Mouse (Mus musculus) megakaryocyte, embryonic 14.5 days (primary cell): Measurements from ENCODE around the gene Sorbs1. TPM values are rescaled to one million over a fixed set of nuclear protein-coding genes. Genes with fewer than 3 reads are reported as not detected.

ENCODE experiments used
- H3K27me3 ChIP-seq: replicated peaks from 2 replicates; pipeline ENCODE3; 2012; ENCODE audit warnings: inconsistent platforms
- H3K36me3 ChIP-seq: replicated peaks from 2 replicates; pipeline ENCODE3; 2012; ENCODE audit warnings: low read length, inconsistent platforms, mixed read lengths
- H3K4me1 ChIP-seq: 2 replicates; pipeline ENCODE4 v1.6.1; 2012; ENCODE audit warnings: inconsistent platforms
- H3K4me3 ChIP-seq: replicated peaks from 2 replicates; pipeline ENCODE3; 2012; ENCODE audit warnings: moderate library complexity, mild to moderate bottlenecking, inconsistent platforms
- H3K9me3 ChIP-seq: 2 replicates; pipeline ENCODE4 v1.6.1; 2012; ENCODE audit warnings: inconsistent platforms
- FLI1 ChIP-seq: IDR thresholded peaks from 2 replicates; pipeline ENCODE4 v1.6.1; 2012; ENCODE audit warnings: low read length, inconsistent platforms, mixed read lengths
- GATA1 ChIP-seq: IDR thresholded peaks from 3 replicates; pipeline ENCODE4 v1.6.1; 2012; ENCODE audit warnings: mixed read lengths, low read length, inconsistent platforms, borderline replicate concordance
- polyA plus RNA-seq: library from polyadenylated mRNA; stranded (reverse); fragments of >175 nt; gene quantifications from 2 replicates; pipeline ENCODE4 v1.2.3, GENCODE M21; 2012; ENCODE audit warnings: low replicate concordance; ENCODE audit not compliant: insufficient read depth

Gene Sorbs1
- polyA plus RNA-seq, 1 experiment, result 2.7 TPM

- H3K4me3 ChIP-seq, result no peak overlapping the region
- TF ChIP-seq FLI1, result no peak
- TF ChIP-seq GATA1, result no peak
- H3K36me3 ChIP-seq, result no peaks in the 10 kb centered on the region
- no peaks in the 10 kb centered on the region for H3K9me3 ChIP-seq
- H3K4me1 ChIP-seq, result peaks cover 6% of the 10 kb centered on the region; the same call in 1 of the 2 replicates
- H3K27me3 ChIP-seq, result peaks cover 14% of the 10 kb centered on the region
Observed at GRCm38 (mm10) chr19:40290099-40290724, 223.4 kb downstream of the Sorbs1 start.

GRCm38 (mm10) chr19:40288415-40288814, 225.2 kb downstream of the Sorbs1 start:
- Histone ChIP-seq H3K9me3 (no peaks in the 10 kb centered on the region), H3K36me3 (no peaks in the 10 kb centered on the region), H3K4me3 (no peak overlapping the region), H3K27me3 (peaks cover 7% of the 10 kb centered on the region), H3K4me1 (peaks cover 6% of the 10 kb centered on the region; the same call in 1 of the 2 replicates)
- TF ChIP-seq FLI1, result no peak
- no peak for TF ChIP-seq GATA1

- peaks cover 2% of the 10 kb centered on the region for H3K27me3 ChIP-seq
Observed at GRCm38 (mm10) chr19:40284704-40285103, 228.9 kb downstream of the Sorbs1 start.

GRCm38 (mm10) chr19:40283415-40283814, 230.2 kb downstream of the Sorbs1 start:
- TF ChIP-seq FLI1 (no peak), GATA1 (no peak)
- peaks cover 2% of the 10 kb centered on the region for H3K27me3 ChIP-seq
- H3K9me3 ChIP-seq, result peaks cover 17% of the 10 kb centered on the region
- H3K36me3 ChIP-seq, result no peaks in the 10 kb centered on the region
- H3K4me1 ChIP-seq, result peaks cover 13% of the 10 kb centered on the region
- no peak overlapping the region for H3K4me3 ChIP-seq

More at GRCm38 (mm10) chr19:40284704-40285103, 228.9 kb downstream of the Sorbs1 start:
- TF ChIP-seq GATA1 (no peak), FLI1 (no peak)
- H3K9me3 ChIP-seq, result peaks cover 17% of the 10 kb centered on the region
- no peak overlapping the region for H3K4me3 ChIP-seq
- H3K4me1 ChIP-seq, result peaks cover 9% of the 10 kb centered on the region; the same call in 1 of the 2 replicates
- no peaks in the 10 kb centered on the region for H3K36me3 ChIP-seq

- TF ChIP-seq FLI1, result no peak
- TF ChIP-seq GATA1, result no peak
- Histone ChIP-seq H3K9me3 (peaks cover 34% of the 10 kb centered on the region), H3K4me3 (peak overlapping the region; percentile 25), H3K36me3 (no peaks in the 10 kb centered on the region), H3K4me1 (peaks cover 27% of the 10 kb centered on the region), H3K27me3 (peaks cover 7% of the 10 kb centered on the region)
Observed at GRCm38 (mm10) chr19:40278372-40279023, 235.1 kb downstream of the Sorbs1 start.

GRCm38 (mm10) chr19:40277494-40277893, 236.1 kb downstream of the Sorbs1 start:
- H3K27me3 ChIP-seq, result peaks cover 11% of the 10 kb centered on the region
- H3K9me3 ChIP-seq, result peaks cover 34% of the 10 kb centered on the region
- no peak overlapping the region for H3K4me3 ChIP-seq
- TF ChIP-seq FLI1 (no peak), GATA1 (no peak)
- H3K4me1 ChIP-seq, result peaks cover 27% of the 10 kb centered on the region
- H3K36me3 ChIP-seq, result no peaks in the 10 kb centered on the region

GRCm38 (mm10) chr19:40275401-40276188, 238.0 kb downstream of the Sorbs1 start:
- no peak overlapping the region for H3K4me3 ChIP-seq
- H3K9me3 ChIP-seq, result peaks cover 18% of the 10 kb centered on the region
- no peaks in the 10 kb centered on the region for H3K36me3 ChIP-seq
- peaks cover 38% of the 10 kb centered on the region for H3K4me1 ChIP-seq
- TF ChIP-seq GATA1, result no peak
- no peak for TF ChIP-seq FLI1
- H3K27me3 ChIP-seq, result peaks cover 21% of the 10 kb centered on the region

- TF ChIP-seq FLI1 (no peak), GATA1 (no peak)
Observed at GRCm38 (mm10) chr19:40272674-40273073, 240.9 kb downstream of the Sorbs1 start.

GRCm38 (mm10) chr19:40271308-40271892, 242.2 kb downstream of the Sorbs1 start, which contains the start of gene Pdlim1:
Pdlim1 (minus strand) TSS chr19:40271842.
- Histone ChIP-seq H3K9me3 (peaks cover 9% of the 10 kb centered on the region), H3K4me3 (peak within 1 kb of the TSS; percentile 97), H3K36me3 (peaks cover 8% of the 10 kb centered on the region), H3K27me3 (peaks cover 21% of the 10 kb centered on the region), H3K4me1 (peaks cover 45% of the 10 kb centered on the region)
- TF ChIP-seq FLI1, result no peak
- TF ChIP-seq GATA1, result no peak

More at GRCm38 (mm10) chr19:40272674-40273073, 240.9 kb downstream of the Sorbs1 start:
- Histone ChIP-seq H3K4me1 (peaks cover 40% of the 10 kb centered on the region), H3K9me3 (peaks cover 18% of the 10 kb centered on the region), H3K4me3 (no peak overlapping the region), H3K27me3 (peaks cover 21% of the 10 kb centered on the region), H3K36me3 (peaks cover 8% of the 10 kb centered on the region)
